Mouse (Mus musculus) hindbrain, embryonic 12.5 days (tissue): ENCODE results near the gene Cspg4. TPM values are rescaled to one million over a fixed set of nuclear protein-coding genes. Genes with fewer than 3 reads are reported as not detected.
A peak's percentile ranks its signal among the peaks of the same experiment; 100 is the strongest.

Source experiments
- ATAC-seq: fragments of 200-750 bp; cut with Nextera tagmentation; 2 replicates; pipeline ENCODE4 v1.8.0; 2017; ENCODE audit warnings: moderate TSS enrichment; ENCODE audit not compliant: low FRiP score
- H3K27ac ChIP-seq: fragments of 300-500 bp; sonication (generic); 2 replicates; pipeline ENCODE4 v1.5.1; 2016; ENCODE audit warnings: mild to moderate bottlenecking
- H3K27me3 ChIP-seq: fragments of 300-500 bp; sonication (generic); 2 replicates; pipeline ENCODE4 v1.6.1; 2016; ENCODE audit warnings: mild to moderate bottlenecking
- H3K36me3 ChIP-seq: fragments of 300-500 bp; sonication (generic); 2 replicates; pipeline ENCODE4 v1.6.1; 2016; ENCODE audit warnings: mild to moderate bottlenecking
- H3K4me1 ChIP-seq: fragments of 300-500 bp; sonication (generic); 2 replicates; pipeline ENCODE4 v1.6.1; 2016
- H3K4me2 ChIP-seq: fragments of 300-500 bp; sonication (generic); replicated peaks from 2 replicates; pipeline ENCODE4 v1.6.1; 2016; ENCODE audit warnings: mild to moderate bottlenecking
- H3K4me3 ChIP-seq: fragments of 300-500 bp; sonication (generic); 2 replicates; pipeline ENCODE4 v1.5.1; 2016; ENCODE audit warnings: mild to moderate bottlenecking
- H3K9ac ChIP-seq: fragments of 300-500 bp; sonication (generic); 2 replicates; pipeline ENCODE4 v1.6.1; 2016; ENCODE audit warnings: mild to moderate bottlenecking, moderate library complexity
- H3K9me3 ChIP-seq: fragments of 300-500 bp; sonication (generic); replicated peaks from 2 replicates; pipeline ENCODE4 v1.6.1; 2016; ENCODE audit warnings: mild to moderate bottlenecking
- WGBS: fragments of 180-500 bp; shearing (Covaris S2); methylation state at CpG from one replicate; pipeline ENCODE4 v1.1.7; 2016; 5-methylcytosine and 5-hydroxymethylcytosine counted together
- polyA plus RNA-seq: library from polyadenylated mRNA; unstranded; fragments of >200 nt; fragmentation: Nextera tagmentation; extraction: Ambion mirVana; gene quantifications from 2 replicates; pipeline ENCODE4 v1.2.1, GENCODE M21; 2016

Gene Cspg4
- polyA plus RNA-seq, 1 experiment from 2014 or later, result 6.8 TPM

- 0 out of 2 replicates have a peak overlapping the region, but pooled peaks have one; percentile 1 for H3K9ac ChIP-seq
- no peak overlapping the region for H3K4me2 ChIP-seq
- no peaks in the 10 kb centered on the region for H3K36me3 ChIP-seq
- peak overlapping the region; percentile 62; the same call in 1 of the 2 replicates for H3K27ac ChIP-seq
- H3K4me1 ChIP-seq, result peaks cover 41% of the 10 kb centered on the region
- H3K4me3 ChIP-seq, result no peak overlapping the region
- ATAC-seq, result no peak
- peaks cover 10% of the 10 kb centered on the region for H3K27me3 ChIP-seq
- no peaks in the 10 kb centered on the region for H3K9me3 ChIP-seq
- WGBS, result 39% methylated on average over 7 of the region's 7 CpGs
Measured at GRCm38 (mm10) chr9:56843679-56844188, 21.1 kb upstream of the Cspg4 start.

DNA sequence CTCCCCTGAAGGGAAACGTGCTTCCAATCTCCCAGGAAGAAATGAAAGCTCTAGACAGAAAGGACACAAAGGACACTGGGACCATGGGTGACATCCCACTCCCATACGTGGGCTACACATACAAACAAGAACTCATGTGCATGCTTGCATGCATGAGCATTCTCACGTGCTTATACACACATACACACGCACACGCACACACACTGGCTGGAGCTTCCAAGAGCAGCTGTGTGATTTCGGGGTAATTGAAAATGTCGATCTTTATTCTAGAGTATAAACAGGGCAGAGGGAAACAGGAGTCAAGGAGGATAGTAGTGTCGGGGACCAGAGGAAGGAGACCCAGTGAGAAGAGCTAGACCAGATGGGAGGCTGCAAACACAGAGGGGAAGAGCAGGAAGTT lies 20.2 kb upstream of the Cspg4 start:
- Histone ChIP-seq H3K9ac (0 out of 2 replicates have a peak overlapping the region, but pooled peaks have one; percentile 27), H3K36me3 (no peaks in the 10 kb centered on the region), H3K4me3 (no peak overlapping the region), H3K4me1 (peaks cover 40% of the 10 kb centered on the region), H3K4me2 (no peak overlapping the region), H3K27ac (peak overlapping the region; percentile 62; the same call in 1 of the 2 replicates), H3K9me3 (no peaks in the 10 kb centered on the region), H3K27me3 (peaks cover 10% of the 10 kb centered on the region)
- WGBS, result 65% methylated on average over 8 of the region's 8 CpGs
- ATAC-seq, result no peak

- ATAC-seq, result peak; percentile 44; the same call in 1 of the 2 replicates
- Histone ChIP-seq H3K4me1 (peaks cover 31% of the 10 kb centered on the region), H3K27me3 (peaks cover 10% of the 10 kb centered on the region), H3K9ac (no peak overlapping the region), H3K36me3 (no peaks in the 10 kb centered on the region), H3K4me2 (no peak overlapping the region), H3K4me3 (no peak overlapping the region), H3K27ac (no peak overlapping the region), H3K9me3 (no peaks in the 10 kb centered on the region)
- 18% methylated on average over 3 of the region's 3 CpGs for WGBS
Measured at GRCm38 (mm10) chr9:56847523-56847922, 17.3 kb upstream of the Cspg4 start.

DNA sequence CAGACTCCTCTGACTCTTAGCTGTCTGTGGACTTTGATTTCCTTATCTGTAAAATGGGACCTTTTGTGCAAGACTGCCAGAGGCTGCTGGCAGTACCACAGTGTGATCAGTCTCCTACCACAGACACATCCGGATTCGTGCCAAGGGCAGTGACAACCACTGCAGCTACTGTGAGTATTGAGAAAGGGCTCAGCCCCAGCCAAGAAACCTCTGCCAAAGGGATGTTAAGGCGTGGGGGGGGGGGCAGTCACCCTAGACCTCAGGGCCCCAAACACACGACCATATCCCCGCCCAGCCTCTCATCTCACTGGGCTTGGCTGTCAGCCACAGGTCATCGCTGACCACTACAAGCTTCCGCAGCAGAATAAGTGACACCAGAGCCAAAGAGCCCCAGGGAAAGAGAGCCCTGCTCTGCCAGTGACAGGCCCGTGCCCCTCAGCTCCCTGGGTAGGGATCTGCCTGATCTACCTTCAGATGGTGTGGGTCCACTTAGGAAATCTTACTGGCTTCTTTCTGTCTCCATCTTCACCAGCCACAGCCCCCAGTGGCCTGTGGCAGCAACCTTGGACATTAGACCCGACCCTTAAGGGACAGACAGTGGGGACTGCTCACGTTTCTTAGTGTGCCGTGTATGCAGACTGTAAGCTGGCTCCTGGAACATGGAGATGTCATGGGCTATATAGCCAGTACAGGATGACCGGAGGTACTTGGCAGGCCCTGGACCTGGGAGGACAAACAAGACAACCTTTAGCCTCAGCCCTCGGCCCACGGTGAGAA lies 14.5 kb upstream of the Cspg4 start:
- no peak for ATAC-seq
- no peaks in the 10 kb centered on the region for H3K9me3 ChIP-seq
- H3K27me3 ChIP-seq, result no peaks in the 10 kb centered on the region
- no peak overlapping the region for H3K9ac ChIP-seq
- H3K4me3 ChIP-seq, result no peak overlapping the region
- peaks cover 12% of the 10 kb centered on the region for H3K4me1 ChIP-seq
- WGBS, result 78% methylated on average over 14 of the region's 14 CpGs
- no peak overlapping the region for H3K4me2 ChIP-seq
- H3K36me3 ChIP-seq, result no peaks in the 10 kb centered on the region
- H3K27ac ChIP-seq, result no peak overlapping the region

GRCm38 (mm10) chr9:56850905-56851252 lies 14.0 kb upstream of the Cspg4 start:
- no peak overlapping the region for H3K4me2 ChIP-seq
- 85% methylated on average over 4 of the region's 4 CpGs for WGBS
- no peaks in the 10 kb centered on the region for H3K27me3 ChIP-seq
- no peak for ATAC-seq
- H3K4me3 ChIP-seq, result no peak overlapping the region
- no peaks in the 10 kb centered on the region for H3K36me3 ChIP-seq
- no peak overlapping the region for H3K27ac ChIP-seq
- no peak overlapping the region for H3K9ac ChIP-seq
- no peaks in the 10 kb centered on the region for H3K9me3 ChIP-seq
- H3K4me1 ChIP-seq, result peaks cover 12% of the 10 kb centered on the region

- H3K4me1 ChIP-seq, result peaks cover 12% of the 10 kb centered on the region
- H3K27me3 ChIP-seq, result no peaks in the 10 kb centered on the region
- no peaks in the 10 kb centered on the region for H3K36me3 ChIP-seq
- H3K4me3 ChIP-seq, result no peak overlapping the region
- H3K27ac ChIP-seq, result peak overlapping the region; percentile 48; the same call in 1 of the 2 replicates
- no peaks in the 10 kb centered on the region for H3K9me3 ChIP-seq
- peak; percentile 65; the same call in 1 of the 2 replicates for ATAC-seq
- WGBS, result 41% methylated on average over 11 of the region's 11 CpGs
- no peak overlapping the region for H3K9ac ChIP-seq
- H3K4me2 ChIP-seq, result no peak overlapping the region
Measured at GRCm38 (mm10) chr9:56851778-56852177, 13.1 kb upstream of the Cspg4 start.

DNA sequence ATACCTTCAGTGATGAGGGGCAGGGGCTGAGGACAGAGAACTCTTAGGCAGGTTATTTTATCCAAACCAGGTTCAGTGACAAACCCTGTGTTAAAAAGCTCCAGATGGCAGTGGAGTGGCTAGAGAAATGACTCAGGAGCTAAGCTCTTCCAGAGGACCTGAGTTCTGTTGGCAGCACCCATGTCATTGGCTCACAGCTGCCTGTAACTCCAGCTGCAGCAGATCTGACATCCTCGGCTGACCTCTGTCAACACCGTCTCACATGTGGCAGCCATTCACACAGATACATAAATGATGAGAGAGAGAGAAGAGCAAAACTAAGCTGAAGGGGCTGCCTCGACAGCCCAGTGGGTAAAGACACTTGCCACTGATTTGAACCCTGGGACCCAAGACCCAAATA lies 7.4 kb upstream of the Cspg4 start:
- no peaks in the 10 kb centered on the region for H3K36me3 ChIP-seq
- no peak overlapping the region for H3K27ac ChIP-seq
- no peak for ATAC-seq
- no peak overlapping the region for H3K4me3 ChIP-seq
- no peak overlapping the region for H3K9ac ChIP-seq
- H3K4me2 ChIP-seq, result no peak overlapping the region
- WGBS, result 57% methylated on average over 3 of the region's 3 CpGs
- no peaks in the 10 kb centered on the region; the same call in 1 of the 2 replicates for H3K4me1 ChIP-seq
- H3K27me3 ChIP-seq, result no peaks in the 10 kb centered on the region; the same call in 1 of the 2 replicates
- no peaks in the 10 kb centered on the region for H3K9me3 ChIP-seq

DNA sequence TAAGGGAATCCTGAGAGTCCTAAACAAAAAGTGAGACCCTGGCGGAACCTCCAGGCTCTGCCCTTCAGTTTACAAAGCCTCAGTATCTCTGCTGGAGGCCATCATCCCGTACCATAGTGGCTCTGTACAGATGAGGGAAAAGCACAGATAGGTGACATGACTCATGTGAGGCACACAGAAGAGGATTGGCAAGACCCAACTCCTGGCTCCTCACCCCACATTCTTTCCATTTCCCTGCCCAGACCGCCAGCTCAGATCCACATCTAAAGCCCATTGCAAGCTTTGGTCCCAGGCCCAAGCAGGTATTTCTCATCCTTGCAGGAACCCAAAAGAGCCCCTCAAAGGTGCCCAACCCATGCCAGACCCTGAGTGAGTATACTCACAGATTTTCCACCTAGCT lies 4.8 kb upstream of the Cspg4 start:
- H3K4me2 ChIP-seq, result no peak overlapping the region
- H3K4me3 ChIP-seq, result no peak overlapping the region
- H3K9ac ChIP-seq, result no peak overlapping the region
- 68% methylated on average over 3 of the region's 3 CpGs for WGBS
- ATAC-seq, result no peak
- peaks cover 11% of the 10 kb centered on the region for H3K4me1 ChIP-seq
- H3K27ac ChIP-seq, result no peak overlapping the region
- no peaks in the 10 kb centered on the region for H3K36me3 ChIP-seq
- H3K27me3 ChIP-seq, result peaks cover 16% of the 10 kb centered on the region
- H3K9me3 ChIP-seq, result no peaks in the 10 kb centered on the region

GRCm38 (mm10) chr9:56860486-56861269 lies 4.2 kb upstream of the Cspg4 start:
- no peaks in the 10 kb centered on the region for H3K36me3 ChIP-seq
- no peak overlapping the region for H3K27ac ChIP-seq
- H3K9ac ChIP-seq, result no peak overlapping the region
- H3K27me3 ChIP-seq, result peaks cover 23% of the 10 kb centered on the region
- peaks cover 11% of the 10 kb centered on the region for H3K4me1 ChIP-seq
- no peak overlapping the region for H3K4me2 ChIP-seq
- no peak overlapping the region for H3K4me3 ChIP-seq
- no peaks in the 10 kb centered on the region for H3K9me3 ChIP-seq
- no peak for ATAC-seq
- 66% methylated on average over 15 of the region's 15 CpGs for WGBS

- WGBS, result 56% methylated on average over 2 of the region's 2 CpGs
- no peaks in the 10 kb centered on the region for H3K36me3 ChIP-seq
- no peaks in the 10 kb centered on the region for H3K9me3 ChIP-seq
- no peak overlapping the region for H3K27ac ChIP-seq
- H3K4me2 ChIP-seq, result no peak overlapping the region
- peaks cover 14% of the 10 kb centered on the region for H3K4me1 ChIP-seq
- no peak for ATAC-seq
- H3K4me3 ChIP-seq, result no peak overlapping the region
- H3K9ac ChIP-seq, result no peak overlapping the region
- H3K27me3 ChIP-seq, result peaks cover 38% of the 10 kb centered on the region
Measured at GRCm38 (mm10) chr9:56862863-56863262, 2.0 kb upstream of the Cspg4 start.

- no peaks in the 10 kb centered on the region for H3K36me3 ChIP-seq
- H3K27ac ChIP-seq, result 0 out of 2 replicates have a peak within 1 kb of the TSS, but pooled peaks have one; percentile 30
- peak within 1 kb of the TSS; percentile 29 for H3K4me3 ChIP-seq
- peaks cover 42% of the 10 kb centered on the region for H3K27me3 ChIP-seq
- H3K9ac ChIP-seq, result peak within 1 kb of the TSS; percentile 41
- no peak for ATAC-seq
- peak within 1 kb of the TSS; percentile 50 for H3K4me2 ChIP-seq
- peaks cover 23% of the 10 kb centered on the region for H3K4me1 ChIP-seq
- no peaks in the 10 kb centered on the region for H3K9me3 ChIP-seq
- WGBS, result 33% methylated on average over 3 of the region's 3 CpGs
Measured at GRCm38 (mm10) chr9:56864216-56864729, 560 bp upstream of the Cspg4 start, which contains the start of gene Odf3l1. Gene Odf3l1 (minus strand): TSS chr9:56864679.
